Mouse (Mus musculus) forebrain, embryonic 14.5 days (tissue): Measurements from ENCODE around the gene Serac1. TPM values are rescaled to one million over a fixed set of nuclear protein-coding genes. Genes with fewer than 3 reads are reported as not detected.

ENCODE experiments used
- ATAC-seq: fragments of 200-750 bp; cut with Nextera tagmentation; 2 replicates; pipeline ENCODE4 v1.8.0; 2017; ENCODE audit warnings: mild to moderate bottlenecking, moderate library complexity
- DNase-seq: peaks from one replicate; pipeline ENCODE4 v3.0.0-alpha.2; 2015; ENCODE audit warnings: low spot score
- H3K27ac ChIP-seq: fragments of 300-500 bp; sonication (generic); 2 replicates; pipeline ENCODE4 v1.5.1; 2014; ENCODE audit warnings: low read depth, mild to moderate bottlenecking, control low read depth, low read length, moderate library complexity
- H3K27me3 ChIP-seq: fragments of 300-500 bp; sonication (generic); replicated peaks from 2 replicates; pipeline ENCODE4 v1.6.1; 2014; ENCODE audit warnings: low read length, control low read depth, mixed read lengths; ENCODE audit not compliant: control insufficient read depth, insufficient read depth
- H3K36me3 ChIP-seq: fragments of 300-500 bp; sonication (generic); 2 replicates; pipeline ENCODE4 v1.6.1; 2014; ENCODE audit warnings: low read length, control low read depth; ENCODE audit not compliant: control insufficient read depth, insufficient read depth
- H3K4me1 ChIP-seq: fragments of 300-500 bp; sonication (generic); 2 replicates; pipeline ENCODE4 v1.6.1; 2014; ENCODE audit warnings: antibody characterized with exemption, low read length, control low read depth; ENCODE audit not compliant: control insufficient read depth, insufficient read depth
- H3K4me2 ChIP-seq: fragments of 300-500 bp; sonication (generic); 2 replicates; pipeline ENCODE4 v1.6.1; 2014; ENCODE audit warnings: mild to moderate bottlenecking, control low read depth, low read length
- H3K4me3 ChIP-seq: fragments of 300-500 bp; sonication (generic); 2 replicates; pipeline ENCODE4 v1.5.1; 2014; ENCODE audit warnings: low read depth, low read length, control low read depth
- H3K9ac ChIP-seq: fragments of 300-500 bp; sonication (generic); 2 replicates; pipeline ENCODE4 v1.6.1; 2014; ENCODE audit warnings: mild to moderate bottlenecking, low read length, control low read depth, moderate library complexity
- H3K9me3 ChIP-seq: fragments of 300-500 bp; sonication (generic); replicated peaks from 2 replicates; pipeline ENCODE4 v1.6.1; 2016; ENCODE audit warnings: low read length, control low read depth, mixed read lengths; ENCODE audit not compliant: control insufficient read depth
- WGBS: fragments of 180-500 bp; shearing (Covaris S2); extraction: QIAGEN DNeasy Blood & Tissue Kit; methylation state at CpG from one replicate; pipeline ENCODE4 v1.1.7; 2014; 5-methylcytosine and 5-hydroxymethylcytosine counted together
- polyA plus RNA-seq: library from polyadenylated mRNA; unstranded; fragments of >200 nt; fragmentation: Nextera tagmentation; extraction: Ambion mirVana; gene quantifications from 2 replicates; pipeline ENCODE4 v1.2.1, GENCODE M21; 2014

Gene Serac1
- polyA plus RNA-seq, 1 experiment from 2014 or later, result 8.1 TPM

- Histone ChIP-seq H3K36me3 (peaks cover 30% of the 10 kb centered on the region), H3K27ac (no peak overlapping the region)
- WGBS, result 86% methylated on average over 5 of the region's 5 CpGs
Observed at GRCm38 (mm10) chr17:6083323-6083890, 3.9 kb upstream of the Serac1 start.

GRCm38 (mm10) chr17:6073405-6073804 is 6.1 kb downstream of the Serac1 start:
- ATAC-seq (no peak), DNase-seq (no peak)
- H3K9ac ChIP-seq, result no peak overlapping the region
- no peaks in the 10 kb centered on the region for H3K27me3 ChIP-seq
- H3K27ac ChIP-seq, result no peak overlapping the region
- no peaks in the 10 kb centered on the region for H3K9me3 ChIP-seq
- H3K4me2 ChIP-seq, result no peak overlapping the region
- peaks cover under 1% of the 10 kb centered on the region; the same call in 1 of the 2 replicates for H3K4me1 ChIP-seq
- no peak overlapping the region for H3K4me3 ChIP-seq
- WGBS, result 95% methylated on average over 7 of the region's 7 CpGs
- peaks cover 43% of the 10 kb centered on the region for H3K36me3 ChIP-seq

More at GRCm38 (mm10) chr17:6083323-6083890, 3.9 kb upstream of the Serac1 start:
- Histone ChIP-seq H3K9me3 (no peaks in the 10 kb centered on the region), H3K4me2 (no peak overlapping the region), H3K9ac (no peak overlapping the region), H3K4me1 (peaks cover 14% of the 10 kb centered on the region), H3K27me3 (no peaks in the 10 kb centered on the region), H3K4me3 (no peak overlapping the region)
- ATAC-seq, result no peak
- DNase-seq, result no peak

- Histone ChIP-seq H3K9ac (no peak overlapping the region), H3K36me3 (peaks cover 63% of the 10 kb centered on the region), H3K27ac (no peak overlapping the region), H3K4me3 (no peak overlapping the region), H3K4me1 (no peaks in the 10 kb centered on the region), H3K27me3 (no peaks in the 10 kb centered on the region), H3K9me3 (no peaks in the 10 kb centered on the region), H3K4me2 (no peak overlapping the region)
- no peak for ATAC-seq
- 94% methylated on average over 6 of the region's 6 CpGs for WGBS
- DNase-seq, result no peak
Observed at GRCm38 (mm10) chr17:6069866-6070265, 9.7 kb downstream of the Serac1 start.

DNA sequence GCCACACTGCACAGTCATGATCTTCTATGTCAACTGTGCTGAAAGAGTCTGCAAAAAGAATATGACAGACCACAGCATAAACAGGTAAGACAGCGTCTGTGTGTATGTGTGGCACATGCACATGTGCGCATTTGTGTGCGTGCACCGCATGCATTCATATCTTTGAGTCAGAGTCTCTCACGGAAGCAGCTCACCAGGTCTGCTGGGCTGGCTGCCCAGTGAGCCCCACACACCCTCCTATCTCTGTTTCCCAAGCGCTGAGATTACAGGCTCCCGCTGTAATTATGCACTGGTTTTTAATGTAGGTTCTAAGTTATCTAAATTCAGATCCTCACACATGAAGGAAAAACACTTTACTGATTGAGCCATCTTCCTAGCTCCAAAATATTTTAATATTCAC is 11.9 kb downstream of the Serac1 start:
- peaks cover 71% of the 10 kb centered on the region for H3K36me3 ChIP-seq

GRCm38 (mm10) chr17:6066021-6066420 is 13.5 kb downstream of the Serac1 start:
- no peak for ATAC-seq
- no peaks in the 10 kb centered on the region for H3K4me1 ChIP-seq
- H3K9me3 ChIP-seq, result no peaks in the 10 kb centered on the region
- DNase-seq, result no peak
- H3K4me3 ChIP-seq, result no peak overlapping the region
- no peak overlapping the region for H3K9ac ChIP-seq
- no peak overlapping the region for H3K4me2 ChIP-seq
- peaks cover 60% of the 10 kb centered on the region for H3K36me3 ChIP-seq
- WGBS, result 86% methylated on average over 2 of the region's 2 CpGs
- no peak overlapping the region for H3K27ac ChIP-seq
- H3K27me3 ChIP-seq, result no peaks in the 10 kb centered on the region

More for the DNA sequence above, 11.9 kb downstream of the Serac1 start:
- ATAC-seq (no peak), DNase-seq (no peak)
- H3K27ac ChIP-seq, result no peak overlapping the region
- no peaks in the 10 kb centered on the region for H3K4me1 ChIP-seq
- H3K9ac ChIP-seq, result no peak overlapping the region
- WGBS, result 95% methylated on average over 7 of the region's 7 CpGs
- no peaks in the 10 kb centered on the region for H3K27me3 ChIP-seq
- H3K9me3 ChIP-seq, result no peaks in the 10 kb centered on the region
- no peak overlapping the region for H3K4me3 ChIP-seq
- no peak overlapping the region for H3K4me2 ChIP-seq

GRCm38 (mm10) chr17:6063532-6063931 is 16.0 kb downstream of the Serac1 start:
- no peak for ATAC-seq
- 92% methylated on average over 5 of the region's 5 CpGs for WGBS

DNA sequence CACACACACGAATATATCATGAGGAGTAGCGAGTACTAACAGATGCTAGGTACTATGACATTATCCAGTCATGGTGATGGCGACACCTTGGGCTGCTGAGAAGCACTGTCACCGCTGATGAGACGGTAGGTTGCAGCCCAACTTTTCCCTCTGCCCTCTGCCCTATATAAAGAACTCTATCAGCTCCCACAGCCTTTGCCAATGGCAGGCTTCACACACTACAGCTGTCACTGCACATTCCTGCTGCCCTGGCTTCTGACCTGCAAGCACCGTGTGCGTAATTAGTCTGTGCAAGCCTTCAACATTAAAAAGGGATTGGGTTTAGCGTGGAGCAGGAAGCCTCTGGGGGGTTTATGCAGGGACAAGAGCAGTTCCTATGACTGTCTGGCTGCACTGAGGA is 16.7 kb downstream of the Serac1 start:
- DNase-seq (no peak), ATAC-seq (no peak)
- Histone ChIP-seq H3K36me3 (peaks cover 54% of the 10 kb centered on the region), H3K27ac (no peak overlapping the region), H3K4me1 (no peaks in the 10 kb centered on the region), H3K4me3 (no peak overlapping the region), H3K4me2 (no peak overlapping the region), H3K27me3 (no peaks in the 10 kb centered on the region), H3K9ac (no peak overlapping the region), H3K9me3 (no peaks in the 10 kb centered on the region)
- WGBS, result 89% methylated on average over 8 of the region's 8 CpGs

More at GRCm38 (mm10) chr17:6063532-6063931, 16.0 kb downstream of the Serac1 start:
- no peaks in the 10 kb centered on the region for H3K9me3 ChIP-seq
- H3K4me1 ChIP-seq, result no peaks in the 10 kb centered on the region
- DNase-seq, result no peak
- no peak overlapping the region for H3K4me2 ChIP-seq
- peaks cover 54% of the 10 kb centered on the region for H3K36me3 ChIP-seq
- H3K9ac ChIP-seq, result no peak overlapping the region
- H3K27ac ChIP-seq, result no peak overlapping the region
- H3K27me3 ChIP-seq, result no peaks in the 10 kb centered on the region
- H3K4me3 ChIP-seq, result no peak overlapping the region

- H3K9ac ChIP-seq, result no peak overlapping the region
- 22% methylated on average over 5 of the region's 5 CpGs for WGBS
- ATAC-seq (no peak), DNase-seq (peak; percentile 73)
- no peaks in the 10 kb centered on the region for H3K9me3 ChIP-seq
- H3K27ac ChIP-seq, result no peak overlapping the region
- H3K27me3 ChIP-seq, result no peaks in the 10 kb centered on the region
- no peaks in the 10 kb centered on the region for H3K4me1 ChIP-seq
- peaks cover 23% of the 10 kb centered on the region for H3K36me3 ChIP-seq
- H3K4me3 ChIP-seq, result no peak overlapping the region
- no peak overlapping the region for H3K4me2 ChIP-seq
Observed at GRCm38 (mm10) chr17:6054934-6055355, 24.6 kb downstream of the Serac1 start.

DNA sequence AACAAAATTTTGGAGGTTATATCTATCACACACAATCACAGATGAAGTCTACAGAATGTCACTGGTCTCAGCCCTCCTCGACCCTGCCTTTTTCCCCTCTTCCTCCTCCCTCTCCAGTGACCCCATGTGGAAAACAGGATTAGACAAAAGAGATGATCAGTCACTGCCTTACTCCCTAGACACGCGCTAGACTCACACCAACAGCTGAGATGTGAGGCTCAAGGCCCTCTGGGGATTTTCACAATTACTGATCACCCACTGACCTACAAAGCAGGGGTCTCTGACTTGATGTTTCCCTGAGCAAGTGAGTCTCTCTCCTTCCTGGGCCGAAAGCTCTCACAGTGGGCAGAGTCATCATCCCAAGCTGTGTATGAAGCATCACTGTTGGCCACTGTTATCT is 26.7 kb downstream of the Serac1 start:
- no peaks in the 10 kb centered on the region for H3K9me3 ChIP-seq
- H3K27ac ChIP-seq, result no peak overlapping the region
- 54% methylated on average over 4 of the region's 4 CpGs for WGBS
- H3K27me3 ChIP-seq, result no peaks in the 10 kb centered on the region
- H3K4me3 ChIP-seq, result no peak overlapping the region
- no peak for ATAC-seq
- H3K9ac ChIP-seq, result no peak overlapping the region
- peaks cover 31% of the 10 kb centered on the region for H3K36me3 ChIP-seq
- DNase-seq, result no peak
- no peak overlapping the region for H3K4me2 ChIP-seq
- H3K4me1 ChIP-seq, result no peaks in the 10 kb centered on the region
